ENCODE assay signal across 11 mouse cellular contexts in the genomic region with DNA sequence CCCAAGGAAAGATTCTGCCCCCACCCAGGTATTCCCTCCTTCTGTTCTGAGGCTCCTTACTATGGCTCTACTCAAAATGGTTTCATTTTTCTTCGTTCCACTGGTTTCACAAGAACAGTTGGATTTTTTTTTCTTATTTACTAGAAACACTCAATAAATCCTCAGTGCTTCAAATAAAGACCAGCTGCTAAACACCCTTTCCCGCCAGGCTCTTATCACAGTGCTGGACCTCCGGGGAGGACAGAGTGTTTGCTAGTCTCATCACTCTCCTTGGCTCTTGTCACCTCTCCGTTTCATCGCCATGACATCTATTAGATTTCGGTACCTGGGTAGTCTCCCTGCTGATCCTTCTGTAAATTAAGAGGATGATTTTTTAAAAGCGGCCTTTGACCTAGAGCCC.
"Had no signal": no experiment of that assay in that cellular context is flagged by ENCODE, and none has a peak within 500 bp of the region (broad histone marks: within the 10 kb centered on the region; RNA-seq: fewer than 3 reads in every experiment).

No protein-coding gene starts in this region.

- H3K4me1 ChIP-seq: liver, embryonic 13.5 days; midbrain, embryonic 15.5 days; neural tube, embryonic 12.5 days had no signal

- ATAC-seq: intestine, embryonic 16.5 days; liver, postnatal 0 days; midbrain, embryonic 15.5 days had no signal

- H3K27me3 ChIP-seq: liver, embryonic 13.5 days; midbrain, embryonic 15.5 days; neural tube, embryonic 12.5 days had no signal

- H3K9me3 ChIP-seq: liver, embryonic 13.5 days; midbrain, embryonic 10.5 days; midbrain, embryonic 15.5 days; neural tube, embryonic 12.5 days had no signal

- H3K27ac ChIP-seq: left cerebral cortex, adult 2 months; liver, embryonic 13.5 days; midbrain, embryonic 10.5 days; midbrain, embryonic 15.5 days; neural tube, embryonic 12.5 days; stomach, postnatal 0 days had no signal

- H3K9ac ChIP-seq: liver, embryonic 13.5 days; liver, postnatal 0 days; midbrain, embryonic 15.5 days; neural tube, embryonic 12.5 days had no signal

- H3K36me3 ChIP-seq: liver, embryonic 13.5 days; midbrain, embryonic 10.5 days; midbrain, embryonic 15.5 days; neural tube, embryonic 12.5 days had no signal

- DNase-seq: kidney, adult 2 months; liver; liver, embryonic 13.5 days; liver, postnatal 0 days; thymus, postnatal 4 days had no signal

- H3K4me3 ChIP-seq: left cerebral cortex, adult 2 months; liver, embryonic 13.5 days; midbrain, embryonic 10.5 days; midbrain, embryonic 15.5 days; neural tube, embryonic 12.5 days had no signal

- H3K4me2 ChIP-seq: liver, embryonic 13.5 days; midbrain, embryonic 15.5 days; neural tube, embryonic 12.5 days had no signal
